Mouse (Mus musculus) erythroblast, embryonic 14.5 days (primary cell): ENCODE results near the gene Nwd2.

Experiments used
- GATA1 ChIP-seq: IDR thresholded peaks from 2 replicates; pipeline ENCODE4 v1.6.1; 2012; ENCODE audit warnings: low read length, inconsistent platforms, mixed read lengths
- TAL1 ChIP-seq: IDR thresholded peaks from 3 replicates; pipeline ENCODE4 v1.6.1; 2012; ENCODE audit warnings: low read length, inconsistent platforms, mixed read lengths

GRCm38 (mm10) chr5:63748759-63749158 is 99.9 kb downstream of the Nwd2 start:
- TF ChIP-seq TAL1: no peak
- TF ChIP-seq GATA1: no peak
